Mouse (Mus musculus) urinary bladder, adult 18-20 months (tissue): ENCODE results near the gene Rpgr.

ENCODE experiments used
- DNase-seq, 2 experiments: peaks; one replicate each; pipeline ENCODE4 v3.0.0; 2022; ENCODE audit warnings: low spot score in 2 of 2, mixed read lengths in 2 of 2

Rpgr gene

DNA sequence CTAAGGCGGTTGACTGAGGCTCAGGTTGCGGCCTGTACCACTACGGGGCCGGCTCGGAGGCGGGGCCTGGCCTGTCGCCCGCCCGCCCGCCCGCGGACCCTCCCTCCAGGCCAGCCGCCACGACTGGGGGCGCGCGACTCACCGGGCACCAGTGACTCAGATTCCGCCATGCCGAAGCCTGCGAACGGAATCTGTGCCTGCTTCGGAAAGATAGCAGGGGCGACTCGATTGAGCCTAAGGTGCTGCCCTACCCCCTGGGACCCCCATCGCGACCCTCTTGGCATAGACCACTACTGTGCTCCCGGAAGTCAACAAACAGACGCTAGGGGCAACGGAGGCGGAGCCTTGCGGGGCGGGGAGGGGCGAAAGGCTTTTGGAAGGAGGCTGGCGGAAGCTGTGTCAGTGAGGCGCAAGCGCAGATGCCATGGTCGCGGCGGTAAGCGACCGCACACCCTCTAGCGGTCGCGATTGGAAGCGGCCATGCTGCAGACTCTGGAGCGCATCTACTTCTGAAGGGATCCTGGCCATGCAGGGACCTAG, at the start of gene Rpgr:
Rpgr (minus strand) TSS at position 511 of the 540 bp plus-strand sequence.
- peak; percentile 84 to 86 for DNase-seq

DNA sequence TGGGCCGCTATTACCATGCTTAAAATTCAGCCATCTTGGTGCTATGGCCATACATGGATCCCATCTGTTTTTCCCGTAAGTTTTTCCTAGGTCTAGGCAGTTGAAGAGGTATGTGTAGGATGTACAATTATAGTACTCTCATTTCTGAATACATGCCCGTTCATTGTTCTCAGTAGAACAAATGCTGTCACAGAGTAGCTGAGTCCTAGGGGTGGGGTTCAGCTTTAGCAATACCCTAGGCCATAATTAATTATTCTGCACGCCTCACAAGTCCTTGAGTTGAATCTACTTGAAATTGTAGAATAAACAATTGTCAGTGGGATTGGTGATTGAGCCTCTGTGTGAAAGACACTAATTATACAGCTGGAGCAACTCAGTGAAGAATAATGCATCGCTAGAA, 41.5 kb upstream of the Rpgr start:
- DNase-seq, result no peak

DNA sequence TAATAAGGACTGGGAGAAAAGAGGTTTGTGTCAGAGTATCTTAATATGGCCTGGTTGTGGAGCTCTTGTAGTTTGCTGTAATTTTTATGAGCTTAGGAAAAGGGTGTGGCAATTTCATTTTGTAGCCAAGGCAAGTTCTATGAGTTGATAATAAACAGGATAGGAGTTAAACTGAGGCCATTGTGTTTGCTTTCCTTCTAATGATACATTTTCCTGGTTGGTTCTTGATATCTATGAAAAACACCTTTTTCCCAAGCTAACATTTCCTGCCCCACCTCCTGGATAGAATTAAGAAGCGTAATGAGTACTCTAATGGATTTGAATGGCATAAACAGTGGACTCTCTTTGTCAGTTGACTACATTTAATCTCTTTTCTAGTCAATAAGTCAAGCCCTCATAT, 41.1 kb upstream of the Rpgr start:
- no peak for DNase-seq

DNA sequence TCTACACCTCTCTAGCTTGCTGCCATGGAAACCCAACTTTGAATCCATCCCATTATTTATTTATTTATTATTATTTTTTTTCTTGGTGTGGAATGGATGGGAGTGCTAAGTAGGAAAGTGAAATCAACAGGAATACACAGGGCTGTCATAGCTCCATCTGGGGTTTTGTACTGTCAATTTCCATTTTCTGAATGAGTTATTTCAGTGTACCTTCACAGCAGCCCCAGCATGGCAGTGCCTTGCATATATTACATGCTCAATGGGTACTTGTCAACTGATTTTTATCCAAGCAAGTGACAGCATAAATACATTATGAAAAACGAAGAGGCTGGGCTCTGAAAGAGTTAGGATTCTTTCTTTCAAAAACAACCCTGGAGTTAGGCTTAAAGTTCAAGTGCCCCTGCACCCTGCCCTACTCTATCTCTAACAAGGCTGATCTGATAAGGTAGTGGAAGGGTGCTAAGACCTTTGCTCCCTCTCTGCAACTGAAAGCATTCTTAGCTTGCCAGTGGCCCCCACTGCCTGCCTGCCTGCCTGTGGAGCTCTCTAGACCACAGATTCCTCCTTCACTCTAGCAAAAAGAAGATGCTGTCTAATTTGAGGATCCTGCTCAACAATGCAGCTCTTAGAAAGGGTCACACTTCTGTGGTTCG, 35.3 kb upstream of the Rpgr start, which contains the start of gene Otc:
Otc (plus strand) TSS at position 454 of the 653 bp plus-strand sequence.
- no peak for DNase-seq

DNA sequence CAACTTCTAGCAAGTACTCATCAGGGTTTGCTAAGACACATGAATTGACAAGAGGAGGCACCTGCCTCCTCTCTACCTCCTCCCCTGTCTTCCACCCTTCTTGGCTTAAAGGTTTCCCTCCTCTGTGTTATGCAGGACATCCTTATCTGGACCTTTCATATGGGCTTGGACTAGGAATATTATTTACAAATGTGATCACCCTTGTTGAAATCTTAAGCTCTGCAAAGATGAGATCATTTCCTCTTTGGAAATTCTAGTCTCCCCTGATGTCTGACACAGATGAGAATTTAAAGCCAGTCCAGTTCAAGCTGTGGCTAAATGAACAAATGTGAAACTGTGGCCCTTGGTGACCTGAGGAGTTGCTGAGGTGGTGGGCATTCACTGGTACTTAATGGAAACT, 34.6 kb upstream of the Rpgr start:
- no peak for DNase-seq

DNA sequence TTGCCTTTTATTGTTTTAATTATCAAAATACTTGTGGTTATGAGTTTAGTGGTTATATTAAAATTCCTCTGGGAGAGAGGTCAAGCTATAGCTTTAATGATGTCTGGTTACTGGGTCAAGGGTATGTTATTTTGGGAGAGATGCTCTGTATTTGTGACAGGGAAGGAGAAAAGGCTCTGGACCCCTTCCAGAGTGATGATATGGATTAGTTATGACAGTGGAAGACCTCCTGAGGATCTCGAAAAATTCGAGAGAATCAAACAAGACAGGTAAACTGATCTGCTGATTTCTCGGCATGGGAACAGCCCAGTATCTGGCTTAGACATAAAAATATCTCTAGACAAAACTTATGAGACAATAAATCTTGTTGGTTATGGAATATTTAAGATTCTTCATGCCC, 27.2 kb upstream of the Rpgr start:
- no peak for DNase-seq

DNA sequence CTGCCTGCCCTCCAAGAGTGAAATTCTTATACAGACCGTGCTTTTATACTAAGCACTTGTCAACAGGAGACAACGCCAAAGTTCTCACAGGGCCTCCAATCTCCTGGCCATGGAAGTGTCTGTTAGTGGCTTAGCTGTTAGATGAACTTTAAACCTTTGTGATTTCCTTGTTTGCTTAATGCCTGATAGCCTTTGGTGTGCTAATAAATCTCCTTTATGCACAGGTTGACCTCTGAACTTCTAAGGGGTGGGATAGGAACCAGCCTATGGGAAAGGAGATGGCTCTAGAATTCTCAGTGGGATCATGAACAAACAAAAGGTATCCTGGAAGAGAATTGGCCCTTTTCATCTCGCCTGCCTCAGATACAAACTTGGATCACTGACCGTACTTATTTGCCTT, 22.8 kb upstream of the Rpgr start:
- no peak for DNase-seq

DNA sequence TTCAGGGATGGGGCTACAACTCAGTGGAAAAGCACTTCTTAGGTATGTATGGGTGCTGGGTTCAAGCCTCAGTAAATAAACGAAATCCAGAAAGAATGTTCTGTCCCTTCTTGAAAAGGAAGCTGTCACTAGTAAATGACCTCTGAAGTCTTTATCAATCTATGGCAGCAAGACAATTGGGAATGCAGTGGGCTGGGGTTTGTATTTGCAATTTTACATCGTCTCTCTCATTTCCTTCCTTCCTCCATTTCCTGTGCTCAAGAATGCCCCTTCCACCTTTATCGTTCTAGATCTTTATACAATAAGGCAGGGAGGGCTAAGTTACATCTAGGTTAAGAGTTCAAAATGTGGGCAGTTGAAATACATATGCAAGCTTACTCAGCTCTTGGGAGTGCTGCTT, 17.9 kb upstream of the Rpgr start:
- DNase-seq, result no peak

DNA sequence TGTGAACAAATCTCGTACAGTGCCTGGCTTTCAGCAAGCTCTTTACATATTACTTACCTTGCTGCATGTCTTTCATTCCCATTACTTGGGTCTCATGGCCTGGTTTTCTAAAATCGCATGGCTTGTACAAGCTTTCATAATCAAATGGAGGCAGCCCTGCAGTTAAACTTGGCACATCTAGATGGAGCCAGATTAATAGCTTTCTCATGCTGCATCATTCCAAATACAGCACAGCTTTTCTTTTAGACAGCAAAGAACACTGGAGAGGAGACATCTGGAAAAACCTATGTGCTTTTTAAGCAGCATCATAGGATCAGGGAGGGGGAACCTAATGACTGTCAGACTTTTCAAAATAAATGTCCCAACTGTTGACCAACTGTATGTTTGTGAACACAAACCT, 16.3 kb upstream of the Rpgr start:
- DNase-seq, result no peak

DNA sequence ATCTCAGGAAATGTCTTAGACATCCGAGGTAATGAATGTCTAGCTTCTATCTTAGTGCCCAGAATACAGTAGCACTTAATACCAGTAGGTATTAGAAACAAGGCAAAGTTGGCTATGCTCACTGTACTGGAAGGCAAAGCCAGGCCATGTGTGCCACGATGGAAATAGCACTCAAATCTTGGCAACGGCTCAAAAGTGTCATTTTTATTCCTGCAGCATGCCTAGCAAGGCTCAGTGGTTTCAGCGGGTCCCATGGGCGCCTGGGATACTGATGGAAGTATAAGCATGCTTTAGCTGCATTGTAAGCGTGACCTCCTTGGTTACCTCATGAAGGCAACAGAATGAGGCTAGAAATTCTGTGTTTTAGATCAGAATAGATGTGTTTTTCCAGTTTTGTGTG, 2.6 kb upstream of the Rpgr start:
- DNase-seq, result no peak

DNA sequence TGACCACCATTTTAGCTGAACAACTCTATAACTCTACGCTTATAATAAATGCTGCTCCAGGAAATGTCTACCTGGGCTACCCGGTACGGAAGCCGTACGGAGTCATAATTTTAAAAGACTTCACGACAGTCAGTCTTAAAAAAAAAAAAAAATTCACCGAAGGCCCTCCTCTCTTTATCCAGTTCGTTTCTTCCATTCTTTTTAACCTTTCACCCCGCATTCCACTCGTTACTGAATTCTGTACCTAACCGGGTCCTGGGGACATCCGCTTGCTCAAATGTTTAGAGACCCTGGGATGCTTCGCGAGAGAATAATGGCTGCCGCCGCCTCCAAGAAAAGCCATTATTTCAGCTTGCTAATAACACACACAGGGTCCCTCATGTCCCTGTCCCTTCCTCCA, 748 bp downstream of the Rpgr start:
- peak in 1 of 2 experiments; percentile 9 for DNase-seq

DNA sequence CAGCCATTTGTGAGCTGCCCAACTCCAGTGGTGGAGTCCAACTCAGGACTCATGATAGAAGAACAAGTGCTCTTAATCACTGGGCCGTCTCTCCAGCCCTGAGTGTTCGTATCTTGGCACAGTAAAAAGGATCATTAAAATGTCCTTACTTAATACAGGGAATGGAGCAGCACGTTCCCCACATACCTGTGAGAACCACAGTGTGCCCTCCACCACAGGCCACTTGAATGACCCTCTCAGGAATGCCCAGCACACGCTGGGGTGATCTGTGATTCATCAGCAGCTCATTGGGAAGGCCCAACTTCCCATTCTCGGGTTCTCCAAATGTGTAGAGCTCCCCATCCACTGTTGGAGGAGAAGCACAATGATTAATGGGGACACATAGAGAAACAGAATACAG, 10.8 kb downstream of the Rpgr start:
- no peak for DNase-seq

DNA sequence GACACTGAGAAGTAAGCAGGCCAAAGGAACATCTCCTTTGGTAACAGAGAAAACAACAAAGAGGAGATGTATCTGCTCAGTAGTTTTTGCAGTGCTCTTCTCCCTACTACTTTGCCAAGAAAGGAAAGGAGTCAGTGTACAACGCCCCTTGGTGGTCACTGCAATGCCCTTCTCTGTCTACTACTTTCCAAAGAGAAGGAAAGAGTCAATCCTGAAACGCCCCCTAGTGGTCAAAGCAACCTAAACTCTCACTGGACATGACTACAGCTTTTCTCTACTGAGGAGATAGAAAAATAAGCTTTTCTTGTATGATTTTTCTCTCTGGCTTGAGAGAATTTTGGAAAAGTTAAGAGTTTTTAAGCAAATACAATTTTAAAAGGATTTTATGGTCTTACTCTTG, 15.4 kb downstream of the Rpgr start:
- no peak for DNase-seq

DNA sequence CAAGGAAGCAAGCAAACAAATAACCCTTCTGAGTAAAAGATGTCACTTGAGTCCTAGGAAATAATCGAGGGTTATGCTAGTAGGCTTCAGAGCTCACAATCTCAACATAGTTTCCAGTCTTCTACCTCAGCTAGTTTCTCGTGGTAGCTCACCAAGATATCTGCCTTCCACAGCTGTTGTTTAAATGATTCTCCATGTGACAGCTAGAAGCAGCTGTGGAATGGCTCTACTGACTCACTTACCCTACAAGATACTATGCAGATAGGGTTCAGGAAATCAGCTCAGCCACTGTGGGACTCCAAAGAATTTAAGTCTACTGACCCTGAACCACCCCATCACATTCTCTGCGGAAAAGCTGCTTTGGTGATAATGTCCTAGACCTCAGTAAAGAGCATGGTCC, 64.3 kb downstream of the Rpgr start:
- no peak for DNase-seq

DNA sequence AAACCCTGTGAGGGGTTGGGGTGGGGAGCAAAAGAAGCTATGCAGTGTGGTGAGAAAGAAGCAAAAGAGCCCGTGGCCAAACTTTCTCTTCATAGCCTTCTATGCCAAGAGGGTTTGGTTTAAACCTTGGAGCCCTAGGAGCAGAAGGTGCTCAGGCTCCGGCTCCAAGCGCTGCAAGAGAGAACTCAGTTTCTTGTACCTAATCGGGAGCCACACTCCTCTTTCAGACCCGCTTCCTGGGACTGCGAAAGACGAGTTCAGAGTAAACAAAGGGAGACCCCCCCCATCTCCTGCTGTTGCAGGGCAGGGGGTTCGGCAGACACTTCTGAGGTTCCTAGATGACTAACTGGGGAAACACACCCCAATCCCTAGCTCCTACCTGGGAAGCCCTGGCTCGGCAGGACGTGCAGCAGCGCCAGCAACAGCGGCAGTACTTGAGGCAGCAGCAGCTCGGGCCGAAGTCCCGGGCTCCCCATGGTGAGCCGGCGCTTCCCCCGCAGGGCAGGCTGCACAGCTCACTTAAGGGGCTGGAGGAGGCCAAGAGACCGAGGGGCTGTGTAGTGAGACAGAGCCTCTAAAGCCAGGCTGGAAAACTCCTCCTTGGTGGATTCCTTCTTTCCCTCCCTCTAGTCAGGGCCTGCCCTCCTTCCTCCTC, 99.5 kb downstream of the Rpgr start, which contains the start of gene Srpx:
Srpx (minus strand) TSS at position 645 of the 655 bp plus-strand sequence.
- peak in 1 of 2 experiments; percentile 11 for DNase-seq

DNA sequence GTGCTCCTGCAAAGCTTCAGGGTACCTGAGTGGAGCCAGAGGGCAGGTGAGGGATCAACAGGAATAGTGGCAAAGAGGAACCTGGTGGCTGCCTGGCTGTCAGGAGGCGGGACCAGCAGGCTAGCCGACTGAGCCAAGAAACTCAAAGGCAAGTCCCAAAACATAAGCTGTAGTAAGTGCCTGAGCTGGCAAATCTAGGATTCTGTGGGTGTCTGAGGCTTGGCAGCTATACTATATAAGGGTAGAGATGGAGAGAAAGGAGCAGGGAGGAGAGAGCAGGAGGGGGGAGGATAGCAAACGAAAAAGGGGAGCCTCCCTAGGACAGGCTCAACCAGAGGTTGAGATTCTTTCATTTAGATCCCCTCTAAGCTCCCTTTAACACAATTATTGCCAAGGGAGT, 100.9 kb downstream of the Rpgr start:
- DNase-seq, result no peak

DNA sequence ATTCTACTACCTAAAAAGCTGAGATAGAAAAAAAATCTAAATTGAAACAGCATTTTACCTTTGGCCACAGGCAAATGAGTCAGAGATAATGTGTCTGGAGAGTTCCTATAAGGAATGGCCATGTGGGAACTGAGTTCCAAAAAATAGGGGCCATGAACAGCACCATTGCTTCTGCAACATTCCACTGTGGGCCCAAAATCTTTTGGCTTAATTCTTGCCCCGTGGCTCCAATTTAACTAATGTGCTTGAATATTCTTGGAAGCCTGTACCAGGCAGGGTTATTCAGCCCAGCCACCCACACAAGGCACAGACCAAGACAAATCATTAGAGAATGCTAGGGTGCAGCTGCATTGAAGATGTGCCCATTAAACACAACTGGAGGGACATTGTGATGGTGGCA, 106.0 kb downstream of the Rpgr start:
- DNase-seq, result no peak

DNA sequence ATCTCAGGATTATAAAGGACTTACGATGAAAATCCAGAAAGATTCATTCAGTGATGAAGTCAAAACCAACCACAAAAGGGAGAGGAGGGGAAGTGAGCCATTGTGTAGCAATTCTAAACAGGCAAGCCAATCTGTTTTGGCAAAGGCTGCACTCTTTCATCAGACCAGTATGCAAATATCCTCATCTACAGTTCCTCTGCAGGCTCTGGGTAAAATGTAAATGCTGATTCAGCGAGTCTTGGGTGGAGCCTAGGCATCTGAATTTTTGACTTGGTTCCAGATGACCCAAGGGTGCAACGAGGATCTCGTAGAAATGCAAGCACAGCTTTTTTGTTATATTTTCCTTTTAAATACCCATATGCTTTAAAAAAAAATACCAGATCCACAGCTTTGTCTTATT, 108.2 kb downstream of the Rpgr start:
- DNase-seq, result no peak

DNA sequence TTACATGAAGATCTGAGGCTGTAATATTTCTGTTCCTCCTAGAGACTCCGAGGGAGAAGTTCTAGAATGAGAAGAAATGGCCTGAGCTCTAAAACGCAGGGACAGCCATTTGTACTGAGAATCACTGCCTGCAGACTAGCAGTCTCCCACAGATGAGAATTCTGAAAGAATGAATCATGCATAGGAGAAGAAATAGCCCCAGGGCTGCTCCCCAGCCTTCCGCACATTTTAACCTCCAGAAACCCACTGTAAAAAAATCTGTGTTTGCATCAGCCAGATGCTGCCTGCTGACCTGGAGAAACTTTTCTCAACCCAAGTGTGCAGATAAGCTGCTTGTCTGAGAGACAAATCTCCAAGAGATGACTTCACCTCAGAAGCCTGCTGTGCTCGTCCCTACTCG, 111.2 kb downstream of the Rpgr start:
- no peak for DNase-seq

DNA sequence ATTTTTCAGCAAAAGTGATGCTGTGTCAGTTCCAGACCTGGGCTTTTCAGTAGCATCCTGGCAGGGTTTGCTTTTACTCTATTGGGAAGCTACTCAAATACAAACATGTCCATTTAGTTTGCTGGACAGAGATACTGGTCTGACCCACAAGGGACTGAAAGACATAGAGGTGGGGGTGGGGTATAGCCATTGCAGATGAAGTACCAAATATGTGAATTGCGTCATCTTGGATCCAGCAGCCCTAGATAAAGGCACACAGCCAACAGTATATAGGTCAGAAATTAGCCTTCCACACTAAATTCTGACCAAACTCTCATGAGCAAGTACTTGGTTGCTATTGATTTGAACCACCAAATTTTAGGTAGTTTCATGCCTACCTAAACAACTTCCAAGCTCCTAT, 114.0 kb downstream of the Rpgr start:
- no peak for DNase-seq

DNA sequence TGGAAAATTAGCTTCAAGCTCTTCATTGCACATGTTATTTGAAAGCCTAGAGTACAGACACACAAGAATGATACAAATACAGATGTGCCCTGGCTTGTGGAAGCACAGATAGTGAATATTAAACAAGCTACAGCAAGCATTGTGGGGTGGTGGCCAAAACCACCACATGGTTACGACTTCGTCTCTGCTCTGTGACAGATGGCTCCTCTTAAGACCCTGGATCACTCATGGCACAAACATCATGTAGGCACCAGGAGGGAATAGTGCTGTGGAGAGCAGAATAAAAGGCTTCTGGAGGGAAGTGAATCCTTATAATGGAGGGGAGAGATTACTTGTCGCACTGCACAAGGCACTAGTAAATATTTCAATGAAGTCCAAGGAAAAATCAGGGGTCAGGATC, 120.9 kb downstream of the Rpgr start:
- DNase-seq, result no peak

DNA sequence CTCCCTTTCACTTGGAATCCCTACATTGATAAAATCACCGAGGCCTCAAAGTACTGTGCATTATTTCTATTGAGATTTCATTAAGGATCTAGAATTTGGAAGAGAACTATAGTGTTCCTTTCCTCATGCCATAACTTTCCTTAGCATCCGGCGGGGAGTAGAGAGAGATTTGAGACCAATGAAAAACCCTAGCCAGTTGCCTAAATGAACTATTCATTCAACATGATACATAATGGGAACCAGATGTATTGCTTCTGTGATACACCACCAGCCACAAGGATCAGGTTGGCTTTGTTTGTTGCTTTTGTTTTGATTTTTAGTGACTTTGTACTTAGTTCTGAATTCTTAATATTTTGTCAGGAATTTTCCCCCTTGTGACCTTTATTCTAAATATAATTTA, 136.3 kb downstream of the Rpgr start:
- DNase-seq, result no peak

DNA sequence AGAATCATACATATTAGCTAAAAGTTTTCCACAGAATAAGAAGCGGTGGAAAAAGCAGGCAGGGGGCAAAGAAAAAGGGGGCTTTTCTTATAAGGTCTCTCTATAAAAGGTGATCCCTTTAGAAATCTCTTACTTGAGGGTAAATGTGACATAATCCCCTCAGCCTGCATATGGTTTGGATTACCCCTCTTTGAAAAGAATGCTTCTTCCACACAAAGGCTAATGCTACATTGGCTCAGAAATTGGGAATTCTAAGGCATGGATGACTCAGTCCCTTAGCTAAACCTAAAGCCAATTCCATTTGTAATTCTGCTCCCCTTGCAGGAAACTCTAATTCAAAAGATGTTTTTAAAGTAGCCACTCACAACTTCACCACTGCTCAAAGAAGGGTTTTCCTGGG, 136.7 kb downstream of the Rpgr start:
- no peak for DNase-seq
